Mouse (Mus musculus) natural killer cell, adult 2 months (primary cell): Measurements from ENCODE around the gene 1600014C10Rik.
A peak's percentile ranks its signal among the peaks of the same experiment; 100 is the strongest.

Experiments
- DNase-seq, 2 experiments: peaks; one replicate each; pipeline ENCODE4 v3.0.0; 2022; ENCODE audit warnings: low spot score in 2 of 2

1600014C10Rik gene

DNA sequence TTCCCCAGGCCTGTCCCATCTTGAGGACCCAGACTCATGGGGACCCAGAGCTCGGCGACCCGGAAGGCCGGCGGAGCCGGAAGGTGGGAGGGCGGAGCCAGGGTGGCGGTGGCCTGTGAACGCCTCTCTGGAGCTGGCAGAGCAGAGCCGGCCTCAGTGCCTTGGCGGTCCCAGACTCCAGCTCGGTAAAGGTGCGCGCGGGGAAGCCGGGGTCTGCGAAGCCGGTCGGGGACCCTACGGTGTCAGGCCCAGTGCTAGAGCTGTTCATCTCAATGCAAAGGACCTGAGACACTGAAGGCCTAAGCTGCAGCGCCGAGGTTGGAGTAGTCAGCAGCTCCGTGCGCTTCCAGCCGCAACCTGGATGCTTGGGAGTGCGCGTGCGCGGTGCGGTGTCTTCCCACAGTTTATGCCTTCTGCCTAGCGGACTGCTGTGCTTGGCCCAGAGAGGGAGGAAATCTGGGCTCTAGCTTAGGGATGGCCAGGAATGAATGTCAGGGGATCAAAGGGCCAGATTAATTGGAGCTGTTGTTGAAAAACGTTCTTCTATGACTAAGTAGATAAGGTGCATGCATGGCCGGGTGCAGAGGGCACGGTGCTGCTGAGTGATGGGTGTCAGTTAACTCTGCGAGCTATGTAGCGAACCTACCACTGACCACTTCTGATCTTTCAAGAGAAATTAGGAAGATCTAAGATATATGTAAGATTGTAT, 846 bp downstream of the 1600014C10Rik start:
- peak; percentile 67 to 73 for DNase-seq

DNA sequence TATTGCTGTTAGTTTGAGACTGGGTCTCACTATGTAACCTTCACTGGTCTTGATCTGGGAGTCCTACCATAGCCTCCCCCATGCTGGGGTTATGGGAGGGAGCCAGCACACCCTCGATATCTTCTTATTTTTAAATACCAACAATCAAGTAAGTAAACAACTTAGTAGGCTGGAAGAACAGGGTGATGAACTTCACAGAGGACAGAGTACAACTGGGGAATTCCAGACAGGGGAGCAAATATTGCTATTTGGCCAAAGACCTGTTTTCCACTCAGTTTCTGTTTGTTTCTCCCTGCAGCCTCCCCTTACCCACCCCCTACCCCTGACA, 1.4 kb downstream of the 1600014C10Rik start:
- no peak for DNase-seq

DNA sequence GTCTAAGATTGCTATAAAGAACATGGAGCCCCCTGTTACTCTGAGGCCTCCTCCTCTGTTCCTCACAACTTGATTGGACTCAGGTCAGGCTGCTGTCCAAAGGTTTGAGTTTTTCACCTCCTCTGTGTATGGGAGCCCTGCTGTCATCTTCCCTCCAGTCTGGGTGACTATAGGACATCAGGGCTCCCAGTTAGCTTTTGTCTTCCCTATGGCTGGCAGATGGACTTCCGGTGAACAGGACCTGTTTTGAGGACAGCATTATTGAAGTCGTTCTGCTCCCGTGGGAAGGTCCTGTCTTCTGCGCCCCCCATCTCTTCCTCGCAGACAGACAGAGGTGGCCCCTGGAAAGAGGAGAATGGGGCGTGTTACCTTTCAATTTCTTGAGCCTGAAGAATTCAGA, 1.8 kb downstream of the 1600014C10Rik start:
- DNase-seq, result no peak

DNA sequence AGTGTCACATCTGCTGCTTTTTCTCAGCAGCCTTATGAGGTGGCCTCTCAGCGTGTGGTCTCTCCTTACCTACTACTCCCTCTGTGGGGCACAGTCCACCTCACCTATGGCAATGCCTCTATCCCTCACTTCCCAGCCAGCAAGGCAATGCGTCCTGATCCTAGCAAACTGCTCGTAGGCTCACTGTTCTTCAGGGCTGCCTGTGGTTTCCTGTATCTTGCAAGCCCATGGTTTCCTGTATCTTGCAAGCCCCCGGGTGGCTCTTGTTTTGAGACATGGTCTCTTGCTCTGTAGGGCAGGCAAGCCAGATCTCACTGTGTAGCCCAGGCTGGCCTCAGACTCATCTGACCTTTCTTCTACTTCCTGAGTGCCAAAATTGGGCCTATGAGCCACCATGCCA, 3.8 kb downstream of the 1600014C10Rik start:
- DNase-seq, result no peak

DNA sequence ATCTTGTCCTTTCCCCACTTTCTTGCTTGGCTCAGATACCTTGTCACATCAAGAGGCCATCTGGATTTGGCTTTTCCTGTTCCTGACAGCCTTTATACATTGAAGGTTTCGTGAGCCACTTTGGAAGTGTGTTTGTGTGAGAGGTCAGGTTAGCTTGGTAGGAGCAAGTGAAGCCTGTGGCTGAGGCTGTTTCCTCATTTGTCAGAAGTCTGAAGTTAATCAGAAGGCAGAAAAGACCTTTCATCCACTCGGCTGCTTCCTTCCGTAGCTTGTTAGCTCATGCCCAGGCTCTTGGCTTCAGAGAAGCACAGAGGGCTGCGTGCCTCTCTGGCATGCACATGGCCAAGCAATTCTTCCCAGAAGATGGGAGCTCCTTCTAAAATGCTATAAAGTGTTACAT, 4.8 kb downstream of the 1600014C10Rik start:
- DNase-seq, result no peak

DNA sequence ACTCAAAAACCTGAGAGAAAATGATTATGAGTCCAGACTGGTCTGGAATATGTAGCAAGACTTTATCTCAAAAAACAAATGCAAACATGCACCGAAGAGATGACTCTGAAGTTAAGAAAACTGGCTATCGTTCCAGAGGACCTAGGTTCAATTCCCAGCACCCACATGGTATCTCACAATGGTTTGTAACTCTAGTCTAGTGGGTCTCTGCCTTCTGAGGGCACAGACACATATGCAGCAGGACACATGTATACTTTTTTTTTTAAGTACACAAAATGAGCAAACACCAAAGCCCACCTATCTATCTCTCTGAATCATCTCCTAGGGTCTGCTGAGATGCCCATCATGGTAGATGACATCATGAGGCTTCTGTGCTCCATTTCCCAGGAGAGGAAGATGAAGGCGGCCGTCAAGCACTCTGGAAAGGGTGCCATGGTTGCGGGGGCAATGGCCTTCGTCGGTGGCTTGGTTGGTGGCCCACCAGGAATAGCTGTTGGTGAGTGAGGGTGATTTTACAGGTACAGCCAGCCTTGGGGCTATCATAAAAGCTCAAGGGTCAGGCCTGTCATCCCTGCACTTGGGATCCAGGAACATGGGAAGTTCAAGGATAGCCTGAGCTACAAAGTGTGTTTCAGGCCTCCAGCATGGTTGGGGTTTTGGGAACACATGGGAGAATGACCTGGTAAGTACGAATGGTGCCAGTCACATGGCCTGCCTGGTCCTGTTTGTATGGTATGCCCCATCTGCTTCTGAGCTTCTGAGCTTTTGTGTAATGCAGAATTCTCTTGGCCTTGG, 5.5 kb downstream of the 1600014C10Rik start:
- DNase-seq, result no peak

DNA sequence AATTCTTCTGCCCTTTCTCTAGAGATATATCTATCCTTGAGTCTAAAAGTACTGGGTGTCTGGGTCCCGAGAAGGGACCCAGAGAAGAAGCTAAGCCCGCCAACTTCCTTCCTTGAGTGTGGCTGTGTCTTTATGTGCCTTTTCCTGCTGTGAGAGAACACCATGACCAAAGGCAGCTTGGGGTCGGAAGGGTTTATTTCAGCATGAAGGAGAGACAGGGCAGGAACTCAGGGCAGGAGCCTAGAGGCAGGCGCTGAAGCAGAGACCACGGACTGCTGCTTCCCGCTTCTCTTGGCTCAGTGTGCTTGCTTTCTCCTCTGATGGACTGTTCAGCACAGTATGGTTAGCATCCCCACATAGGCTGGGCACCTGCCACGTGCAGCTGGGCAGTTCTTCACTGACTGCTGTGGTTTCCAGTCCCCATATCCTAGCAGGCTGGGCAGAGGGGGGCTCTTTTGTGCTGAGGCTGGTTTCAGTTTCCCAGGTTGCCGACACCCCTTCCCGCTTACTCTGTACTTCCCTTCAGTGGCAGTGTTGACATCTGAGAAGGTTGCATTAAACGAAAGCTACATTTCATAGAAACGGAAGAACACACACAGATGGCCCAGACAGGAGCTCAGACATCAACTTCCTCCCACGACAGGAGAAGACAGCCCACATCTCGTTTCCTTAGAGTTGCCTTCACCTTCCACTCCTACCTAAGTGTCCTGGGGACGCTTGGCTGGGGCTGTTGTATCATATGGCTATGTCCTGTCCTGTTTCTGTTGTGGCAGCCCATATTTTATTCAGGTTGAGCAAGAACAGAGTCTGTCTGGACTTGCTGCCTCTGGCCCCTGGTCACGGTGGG, 6.3 kb downstream of the 1600014C10Rik start:
- peak; percentile 22 to 52 for DNase-seq

DNA sequence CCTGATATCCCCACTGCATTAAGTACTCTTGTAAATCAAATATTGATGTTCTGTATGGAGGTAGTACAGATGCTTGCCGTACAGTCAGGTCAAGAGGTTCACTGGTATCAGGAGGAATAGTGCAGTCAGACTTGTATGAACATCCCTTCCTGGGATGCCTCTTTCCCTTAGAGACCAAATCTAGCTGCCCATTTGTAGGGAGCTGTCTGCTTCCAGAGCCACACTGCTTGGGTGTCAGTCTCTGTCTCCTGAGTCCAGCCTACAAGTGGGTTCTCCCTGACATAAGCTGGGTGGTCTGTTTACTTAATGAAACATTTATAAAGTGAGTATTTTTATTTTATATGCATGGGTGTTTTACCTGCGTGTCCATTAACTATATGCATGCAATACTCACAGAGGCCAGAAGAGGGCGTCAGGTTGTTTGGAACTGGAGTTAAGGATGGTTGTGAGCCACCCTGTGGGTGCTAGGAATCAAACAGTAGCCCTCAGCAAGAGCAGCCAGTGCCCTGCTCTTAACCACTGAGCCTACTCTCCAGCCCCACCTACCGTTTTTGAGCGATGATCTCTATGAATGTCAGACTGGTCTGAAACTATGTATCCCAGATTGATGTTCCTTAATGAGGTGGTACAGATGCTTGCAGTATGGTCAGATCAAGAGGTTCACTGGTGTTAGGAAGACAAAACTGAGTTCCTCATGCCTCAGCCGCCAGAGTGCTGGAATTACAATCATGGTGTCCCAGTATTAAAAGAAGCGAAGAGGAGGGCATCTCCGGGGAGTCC, 7.2 kb downstream of the 1600014C10Rik start:
- DNase-seq, result peak in 1 of 2 experiments; percentile 22

DNA sequence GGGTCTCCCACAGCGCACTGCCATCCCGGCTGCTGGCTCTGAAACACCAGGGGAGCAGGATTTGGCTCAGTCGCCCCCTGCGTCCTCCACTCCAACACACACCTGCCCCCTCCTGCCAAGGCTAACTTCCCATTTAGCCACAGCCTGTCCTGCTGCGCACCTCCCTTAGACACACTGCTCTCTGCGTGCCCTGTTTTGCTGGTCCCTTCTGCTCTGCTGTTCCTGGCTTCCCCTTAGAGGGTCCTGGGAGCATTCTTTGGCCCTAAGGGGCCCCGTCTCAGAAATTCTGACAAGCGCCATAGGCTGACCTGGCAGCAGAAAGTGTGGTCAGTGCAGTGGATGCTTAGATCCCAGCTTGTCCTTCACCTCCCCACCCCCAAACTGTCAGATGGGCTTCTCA, 8.1 kb downstream of the 1600014C10Rik start:
- DNase-seq, result no peak

DNA sequence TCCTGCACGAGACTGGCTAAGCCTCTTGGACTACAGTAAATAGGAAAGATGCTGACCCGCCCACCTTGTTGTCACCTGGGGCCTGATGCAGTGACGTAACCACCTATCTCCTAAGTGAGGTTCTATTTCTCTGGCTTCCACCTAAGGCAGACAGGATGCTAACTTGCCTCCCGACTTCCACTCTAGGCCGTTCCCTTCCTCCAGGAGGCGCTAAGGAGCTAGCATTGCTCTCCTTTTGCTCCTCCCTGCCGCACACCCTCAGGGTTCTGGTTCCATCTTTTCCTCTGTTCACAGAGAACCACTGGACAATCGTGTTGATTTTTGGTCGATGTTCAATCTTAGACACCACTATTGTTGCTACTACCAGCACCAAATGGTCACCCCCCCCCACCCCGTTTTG, 8.6 kb downstream of the 1600014C10Rik start:
- peak in 1 of 2 experiments; percentile 21 for DNase-seq

DNA sequence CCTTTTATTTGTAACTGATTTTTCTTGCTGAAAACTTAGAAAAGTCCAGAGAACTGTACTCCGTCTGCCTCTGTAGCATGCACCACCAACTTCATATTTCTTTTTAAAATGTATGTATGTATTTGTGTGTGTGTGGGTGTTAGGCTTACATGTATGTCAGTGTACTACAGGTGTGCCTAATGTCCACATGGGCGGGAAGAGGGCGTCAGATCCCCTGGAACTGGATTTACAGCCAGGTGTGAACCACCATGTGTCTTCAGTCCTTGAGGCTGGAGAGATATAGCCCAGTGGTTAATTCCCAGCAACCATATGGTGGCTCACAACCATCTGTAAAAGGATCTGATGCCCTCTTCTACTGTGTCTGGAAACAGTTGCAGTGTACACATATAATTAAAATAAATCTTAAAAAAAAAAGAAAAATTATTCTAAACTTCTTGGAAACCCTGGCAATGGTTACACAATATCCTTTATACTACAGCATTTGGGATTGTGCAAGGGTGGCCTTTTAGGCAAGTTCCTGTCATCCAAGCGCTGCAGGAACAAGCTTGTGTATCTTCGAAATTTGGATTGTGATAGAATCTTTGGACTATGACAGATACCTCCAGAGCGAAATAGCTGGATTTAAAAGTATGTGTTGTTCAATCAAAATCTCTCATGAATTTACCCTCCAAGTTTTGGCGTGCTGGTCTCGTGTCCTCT, 17.0 kb downstream of the 1600014C10Rik start:
- DNase-seq, result no peak

DNA sequence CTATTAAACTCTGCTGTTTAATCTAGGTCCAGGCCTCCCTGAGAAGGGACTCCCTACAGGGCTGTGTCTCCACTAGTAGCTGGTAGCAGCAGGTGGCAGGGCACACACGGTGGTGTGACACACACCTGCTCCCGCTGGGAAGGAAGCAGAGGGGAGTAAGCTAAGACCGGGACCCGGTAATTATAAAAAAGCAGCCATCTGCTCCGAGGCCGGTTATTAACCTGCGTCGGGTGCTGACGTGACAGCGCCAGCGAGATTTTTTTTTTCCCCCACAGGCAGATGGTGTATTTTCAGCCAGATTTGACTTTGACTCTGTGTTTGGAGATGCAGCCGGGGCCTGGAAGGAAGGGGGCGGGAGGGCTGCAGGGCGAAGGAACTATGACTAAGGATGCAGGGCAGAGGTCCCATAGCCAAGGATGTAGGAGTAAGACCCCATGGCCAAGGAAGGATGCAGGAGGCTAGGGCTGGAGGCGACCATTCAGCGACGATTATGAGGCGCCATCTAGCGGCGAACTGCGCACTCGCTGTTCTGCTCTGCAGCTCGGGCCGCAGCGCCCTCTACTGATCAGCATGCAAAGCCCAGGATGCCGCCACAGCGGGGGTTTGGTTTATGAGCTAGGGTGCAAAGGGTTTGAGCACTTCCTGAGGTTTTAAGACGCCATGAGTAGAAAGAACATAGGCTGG, 17.7 kb downstream of the 1600014C10Rik start:
- peak; percentile 82 to 88 for DNase-seq

DNA sequence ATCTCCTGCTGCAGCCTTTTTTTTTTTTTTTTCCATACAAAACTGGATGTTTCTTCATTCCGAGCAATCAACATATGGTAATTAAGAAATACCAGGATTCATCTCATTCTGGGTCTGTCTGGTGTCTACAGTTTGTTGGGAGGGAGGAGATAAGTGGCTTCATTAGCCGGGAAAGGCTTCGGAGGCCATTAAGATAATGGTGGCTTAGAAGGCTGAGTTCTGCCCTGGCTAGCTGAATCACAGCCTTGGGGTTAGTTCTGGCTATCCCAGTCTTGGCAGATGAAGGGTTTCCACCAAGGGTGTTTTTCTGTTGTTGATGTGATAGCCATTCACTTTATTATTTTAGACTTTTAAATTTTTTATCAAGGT, 18.3 kb downstream of the 1600014C10Rik start:
- DNase-seq, result no peak

DNA sequence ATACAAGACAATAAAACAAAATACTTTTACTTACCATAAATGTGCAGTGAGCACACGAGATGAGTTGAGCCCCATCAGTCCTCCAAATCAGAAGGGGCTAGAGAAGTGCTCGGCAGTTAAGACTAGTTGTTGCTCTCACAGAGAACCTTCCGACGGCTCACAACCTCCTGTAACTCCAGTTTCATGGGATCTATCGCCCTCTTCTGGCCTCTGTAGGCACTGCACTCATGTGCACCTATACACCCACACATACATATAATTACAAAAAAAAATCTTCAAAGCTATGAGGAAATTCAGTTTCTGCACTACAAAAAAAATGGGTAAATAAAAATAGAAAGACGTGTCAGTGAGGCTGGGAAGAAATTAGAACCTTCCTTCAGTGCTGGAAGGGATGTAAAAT, 21.3 kb downstream of the 1600014C10Rik start:
- no peak for DNase-seq

DNA sequence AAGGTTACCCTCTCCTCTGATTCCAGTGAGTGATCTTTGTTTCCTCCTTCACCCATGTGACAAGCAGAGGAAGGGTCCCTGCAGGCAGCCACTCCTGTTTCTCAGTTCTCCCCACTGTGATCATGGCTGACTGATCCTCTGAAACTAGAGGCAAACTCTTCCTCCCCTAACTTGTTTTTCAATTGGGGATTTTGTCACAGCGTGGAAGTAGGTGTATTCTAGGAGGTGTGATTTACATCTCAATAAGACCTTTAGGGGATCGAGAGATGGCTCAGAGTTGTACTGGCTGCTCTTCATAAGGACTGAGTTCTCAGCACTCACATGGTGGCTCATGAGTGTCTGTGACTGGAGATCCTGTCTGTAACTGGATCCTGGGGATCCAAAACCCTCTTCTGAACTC, 22.8 kb downstream of the 1600014C10Rik start:
- no peak for DNase-seq

DNA sequence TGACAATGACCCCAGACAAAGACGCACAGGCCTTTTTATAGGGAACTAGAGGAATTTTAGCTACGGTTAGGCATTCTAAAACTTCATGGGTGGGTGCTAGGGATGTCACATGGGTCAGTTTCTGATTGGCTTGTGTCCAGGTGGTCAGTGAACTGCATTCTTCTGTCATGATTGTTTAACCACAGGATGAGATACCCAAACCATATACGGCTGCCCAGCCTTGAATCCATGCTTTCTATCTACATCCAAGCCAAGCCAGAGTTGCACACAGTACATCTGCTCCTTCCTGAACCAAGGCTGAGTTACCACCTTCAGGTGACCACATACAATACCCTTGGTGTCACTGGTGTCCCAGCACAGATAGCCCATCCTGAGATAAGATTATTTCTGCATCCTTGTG, 23.5 kb downstream of the 1600014C10Rik start:
- DNase-seq, result no peak

DNA sequence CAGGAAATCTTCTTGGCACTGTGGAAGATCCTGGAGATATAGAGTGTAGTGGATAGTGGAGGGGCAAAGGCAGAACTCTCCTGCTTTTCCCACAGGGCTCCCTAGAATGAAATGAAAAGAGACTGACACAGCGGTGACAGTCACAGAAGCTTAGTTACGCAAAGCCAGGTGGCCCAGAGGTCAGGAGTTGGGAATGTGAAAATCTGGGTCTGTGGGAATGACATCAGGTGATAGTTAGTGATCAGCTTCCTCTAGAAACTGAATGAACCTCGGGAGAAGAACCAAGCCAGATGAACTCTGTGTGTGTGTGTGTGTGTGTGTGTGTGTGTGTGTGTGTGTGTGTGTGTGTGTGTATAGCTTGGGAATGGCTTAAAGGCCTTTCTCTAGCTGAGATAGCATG, 26.0 kb downstream of the 1600014C10Rik start:
- DNase-seq, result no peak

DNA sequence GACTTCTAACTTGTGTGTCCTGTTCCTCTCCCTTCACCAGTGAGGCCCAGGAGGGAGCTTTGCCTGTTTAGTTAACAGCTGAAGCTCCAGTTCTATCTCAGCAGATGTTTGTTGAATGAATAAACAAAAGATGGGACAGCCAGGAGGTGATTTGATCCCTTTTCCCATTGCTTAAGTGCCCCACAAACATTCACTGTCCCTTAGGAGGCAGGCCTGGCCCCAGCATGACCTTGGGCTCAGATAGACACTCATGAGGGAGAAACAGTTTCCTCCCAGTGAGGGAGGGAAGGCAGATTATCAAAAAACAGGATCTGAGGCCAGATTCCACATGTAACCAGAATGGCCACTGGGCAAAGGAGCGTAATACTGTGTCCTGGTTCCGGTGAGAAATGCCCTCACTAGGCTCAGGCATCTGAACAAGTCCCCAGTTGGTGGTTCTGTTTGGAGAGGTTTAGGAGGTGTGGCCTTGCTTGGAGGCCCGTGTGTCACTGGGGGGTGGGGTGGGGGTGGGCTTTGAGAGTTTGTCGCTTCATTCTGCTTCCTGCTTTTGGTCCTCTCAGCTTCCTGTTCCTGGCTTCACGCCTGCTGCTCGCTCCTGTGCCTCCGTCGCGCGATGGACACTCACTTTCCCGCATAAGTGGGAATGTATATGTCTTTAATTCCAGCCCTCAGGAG, 26.6 kb downstream of the 1600014C10Rik start:
- no peak for DNase-seq

DNA sequence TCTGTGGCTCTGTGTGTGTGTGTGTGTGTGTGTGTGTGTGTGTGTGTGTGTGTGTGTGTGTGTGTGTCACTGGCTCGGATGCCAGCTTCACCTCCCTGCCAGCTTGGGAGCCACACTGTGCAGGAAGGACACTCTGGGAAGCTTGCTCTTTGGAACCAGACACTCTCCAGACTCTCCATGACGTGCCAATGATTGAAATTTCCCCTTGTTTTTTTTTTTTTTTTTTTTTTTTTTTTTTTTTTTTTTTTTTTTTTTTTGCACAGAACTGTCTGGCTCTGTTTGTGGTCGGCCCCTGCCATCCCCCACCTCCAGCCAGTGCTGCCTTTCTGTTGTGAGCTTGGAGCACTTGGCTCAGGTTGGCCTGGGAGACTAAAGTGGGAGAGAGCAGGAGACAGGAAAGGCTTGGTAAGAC, 29.6 kb downstream of the 1600014C10Rik start:
- DNase-seq, result no peak
